Mouse (Mus musculus) cerebellum, postnatal 4 days (tissue): ENCODE measurements around the gene Lpp.

Source experiments
- DNase-seq, 2 experiments: peaks; one replicate each; pipeline ENCODE4 v3.0.0; 2022; ENCODE audit warnings: low spot score in 2 of 2, mixed read lengths in 1 of 2

Lpp gene

GRCm38 (mm10) chr16:24399524-24399923, 6.2 kb downstream of the Lpp start:
- no peak for DNase-seq

GRCm38 (mm10) chr16:24400776-24401175, 7.5 kb downstream of the Lpp start:
- no peak for DNase-seq

- no peak for DNase-seq
Observed at GRCm38 (mm10) chr16:24402801-24403200, 9.5 kb downstream of the Lpp start.

- DNase-seq, result no peak
Observed at GRCm38 (mm10) chr16:24403733-24404380, 10.6 kb downstream of the Lpp start.

- DNase-seq, result no peak
Observed at GRCm38 (mm10) chr16:24406521-24406920, 13.2 kb downstream of the Lpp start.

- no peak for DNase-seq
Observed at GRCm38 (mm10) chr16:24411281-24411680, 18.0 kb downstream of the Lpp start.

- DNase-seq, result no peak
Observed at GRCm38 (mm10) chr16:24412193-24412592, 18.9 kb downstream of the Lpp start.

- no peak for DNase-seq
Observed at GRCm38 (mm10) chr16:24413059-24413458, 19.8 kb downstream of the Lpp start.

GRCm38 (mm10) chr16:24418022-24418421, 24.7 kb downstream of the Lpp start:
- no peak for DNase-seq

- DNase-seq, result no peak
Observed at GRCm38 (mm10) chr16:24420603-24421120, 27.4 kb downstream of the Lpp start.

- no peak for DNase-seq
Observed at GRCm38 (mm10) chr16:24421687-24422418, 28.5 kb downstream of the Lpp start.

GRCm38 (mm10) chr16:24423196-24423595, 29.9 kb downstream of the Lpp start:
- DNase-seq, result no peak

GRCm38 (mm10) chr16:24423751-24424150, 30.4 kb downstream of the Lpp start:
- DNase-seq, result no peak

- no peak for DNase-seq
Observed at GRCm38 (mm10) chr16:24424356-24424977, 31.2 kb downstream of the Lpp start.

GRCm38 (mm10) chr16:24425816-24426215, 32.5 kb downstream of the Lpp start:
- DNase-seq, result no peak

GRCm38 (mm10) chr16:24427606-24428005, 34.3 kb downstream of the Lpp start:
- no peak for DNase-seq

GRCm38 (mm10) chr16:24428055-24428454, 34.7 kb downstream of the Lpp start:
- no peak for DNase-seq

- no peak for DNase-seq
Observed at GRCm38 (mm10) chr16:24428742-24429141, 35.4 kb downstream of the Lpp start.

GRCm38 (mm10) chr16:24429691-24430090, 36.4 kb downstream of the Lpp start:
- DNase-seq, result no peak

GRCm38 (mm10) chr16:24431808-24432207, 38.5 kb downstream of the Lpp start:
- no peak for DNase-seq

GRCm38 (mm10) chr16:24433563-24433962, 40.3 kb downstream of the Lpp start:
- no peak for DNase-seq

- no peak for DNase-seq
Observed at GRCm38 (mm10) chr16:24434026-24434425, 40.7 kb downstream of the Lpp start.
